Mouse (Mus musculus) lung, postnatal 0 days (tissue): ENCODE measurements around the gene Armh3. TPM values are rescaled to one million over a fixed set of nuclear protein-coding genes. Genes with fewer than 3 reads are reported as not detected.

Experiments used
- ATAC-seq: fragments of 200-750 bp; cut with Nextera tagmentation; 2 replicates; pipeline ENCODE4 v1.8.0; 2017; ENCODE audit warnings: moderate library complexity
- DNase-seq: peaks from one replicate; pipeline ENCODE4 v3.0.0-alpha.2; 2016; ENCODE audit warnings: low spot score
- H3K27ac ChIP-seq: fragments of 300-500 bp; sonication (generic); 2 replicates; pipeline ENCODE4 v1.5.1; 2014; ENCODE audit warnings: antibody characterized with exemption, mild to moderate bottlenecking, low read length, mixed read lengths
- H3K27me3 ChIP-seq: fragments of 300-500 bp; sonication (generic); replicated peaks from 2 replicates; pipeline ENCODE4 v1.6.1; 2014; ENCODE audit warnings: low read length, mixed read lengths; ENCODE audit not compliant: insufficient read depth
- H3K36me3 ChIP-seq: fragments of 300-500 bp; sonication (generic); 2 replicates; pipeline ENCODE4 v1.6.1; 2014; ENCODE audit warnings: low read length, mixed read lengths; ENCODE audit not compliant: insufficient read depth
- H3K4me1 ChIP-seq: fragments of 300-500 bp; sonication (generic); 2 replicates; pipeline ENCODE4 v1.6.1; 2014; ENCODE audit warnings: antibody characterized with exemption, low read depth, low read length, mixed read lengths; ENCODE audit not compliant: insufficient read depth
- H3K4me2 ChIP-seq: fragments of 300-500 bp; sonication (generic); replicated peaks from 2 replicates; pipeline ENCODE4 v1.6.1; 2014; ENCODE audit warnings: low read depth, mild to moderate bottlenecking, low read length, moderate library complexity, mixed read lengths
- H3K4me3 ChIP-seq: fragments of 300-500 bp; sonication (generic); 2 replicates; pipeline ENCODE4 v1.5.1; 2014; ENCODE audit warnings: low read depth, low read length
- H3K9ac ChIP-seq: fragments of 300-500 bp; sonication (generic); replicated peaks from 2 replicates; pipeline ENCODE4 v1.6.1; 2014; ENCODE audit warnings: low read depth, mild to moderate bottlenecking
- H3K9me3 ChIP-seq: fragments of 300-500 bp; sonication (generic); 2 replicates; pipeline ENCODE4 v1.6.1; 2016; ENCODE audit warnings: low read length, mixed read lengths
- CTCF ChIP-seq: IDR thresholded peaks from 2 replicates; pipeline ENCODE4 v1.5.1; 2016; ENCODE audit warnings: antibody characterized with exemption, mild to moderate bottlenecking
- EP300 ChIP-seq: IDR thresholded peaks from 2 replicates; pipeline ENCODE4 v1.6.1; 2016; ENCODE audit warnings: antibody characterized with exemption, mild to moderate bottlenecking, control low read depth
- WGBS: fragments of 180-500 bp; shearing (Covaris S2); extraction: QIAGEN DNeasy Blood & Tissue Kit; methylation state at CpG from one replicate; pipeline ENCODE4 v1.1.7; 2014; 5-methylcytosine and 5-hydroxymethylcytosine counted together
- polyA plus RNA-seq: library from polyadenylated mRNA; unstranded; fragments of >200 nt; fragmentation: Nextera tagmentation; extraction: Ambion mirVana; gene quantifications from 2 replicates; pipeline ENCODE4 v1.2.1, GENCODE M21; 2015

Armh3 gene
- polyA plus RNA-seq, 1 experiment from 2014 or later: 9.0 TPM

- no peaks in the 10 kb centered on the region for H3K9me3 ChIP-seq
- no peak overlapping the region for H3K27ac ChIP-seq
- no peaks in the 10 kb centered on the region for H3K36me3 ChIP-seq
- no peak overlapping the region for H3K4me3 ChIP-seq
- 81% methylated on average over 7 of the region's 7 CpGs for WGBS
- H3K4me1 ChIP-seq: no peaks in the 10 kb centered on the region
- TF ChIP-seq EP300: no peak
- TF ChIP-seq CTCF: no peak
- DNase-seq (no peak), ATAC-seq (no peak)
- H3K4me2 ChIP-seq: no peak overlapping the region
- no peak overlapping the region for H3K9ac ChIP-seq
- no peaks in the 10 kb centered on the region for H3K27me3 ChIP-seq
Observed at GRCm38 (mm10) chr19:45789365-45789764, 208.9 kb downstream of the Armh3 start.

- TF ChIP-seq CTCF: no peak
- peak; percentile 25; the same call in 1 of the 2 replicates for TF ChIP-seq EP300
- 76% methylated on average over 4 of the region's 4 CpGs for WGBS
Observed at GRCm38 (mm10) chr19:45788337-45788736, 210.0 kb downstream of the Armh3 start.

GRCm38 (mm10) chr19:45787450-45787849 lies 210.8 kb downstream of the Armh3 start:
- no peak for TF ChIP-seq EP300
- no peak for TF ChIP-seq CTCF

More at GRCm38 (mm10) chr19:45788337-45788736, 210.0 kb downstream of the Armh3 start:
- Histone ChIP-seq H3K27ac (no peak overlapping the region), H3K4me3 (no peak overlapping the region), H3K9ac (no peak overlapping the region), H3K4me1 (no peaks in the 10 kb centered on the region; the same call in 1 of the 2 replicates), H3K9me3 (no peaks in the 10 kb centered on the region), H3K27me3 (no peaks in the 10 kb centered on the region), H3K36me3 (no peaks in the 10 kb centered on the region), H3K4me2 (no peak overlapping the region)
- ATAC-seq (no peak), DNase-seq (no peak)

GRCm38 (mm10) chr19:45785470-45785869 lies 212.8 kb downstream of the Armh3 start:
- no peak overlapping the region for H3K4me2 ChIP-seq
- H3K9me3 ChIP-seq: no peaks in the 10 kb centered on the region
- TF ChIP-seq EP300 (no peak), CTCF (no peak)
- H3K27ac ChIP-seq: no peak overlapping the region
- H3K36me3 ChIP-seq: no peaks in the 10 kb centered on the region
- ATAC-seq: no peak
- WGBS: 41% methylated on average over 3 of the region's 3 CpGs
- H3K9ac ChIP-seq: no peak overlapping the region
- DNase-seq: no peak
- H3K4me1 ChIP-seq: peaks cover 9% of the 10 kb centered on the region
- no peak overlapping the region for H3K4me3 ChIP-seq
- H3K27me3 ChIP-seq: no peaks in the 10 kb centered on the region

More at GRCm38 (mm10) chr19:45787450-45787849, 210.8 kb downstream of the Armh3 start:
- Histone ChIP-seq H3K4me2 (no peak overlapping the region), H3K4me3 (no peak overlapping the region), H3K9ac (no peak overlapping the region), H3K4me1 (no peaks in the 10 kb centered on the region; the same call in 1 of the 2 replicates), H3K27me3 (no peaks in the 10 kb centered on the region), H3K27ac (no peak overlapping the region), H3K9me3 (no peaks in the 10 kb centered on the region), H3K36me3 (no peaks in the 10 kb centered on the region)
- DNase-seq (peak; percentile 67), ATAC-seq (no peak)
- 47% methylated on average over 3 of the region's 3 CpGs for WGBS

GRCm38 (mm10) chr19:45783933-45784576 lies 214.2 kb downstream of the Armh3 start:
- H3K4me1 ChIP-seq: peaks cover 11% of the 10 kb centered on the region
- H3K9me3 ChIP-seq: no peaks in the 10 kb centered on the region
- 26% methylated on average over 17 of the region's 17 CpGs for WGBS
- H3K4me2 ChIP-seq: peak overlapping the region; percentile 56
- H3K36me3 ChIP-seq: no peaks in the 10 kb centered on the region
- peak overlapping the region; percentile 99 for H3K27ac ChIP-seq
- TF ChIP-seq CTCF (no peak), EP300 (0 out of 2 replicates have a peak, but pooled peaks have one; percentile 40)
- ATAC-seq (peak; percentile 2; the same call in 1 of the 2 replicates), DNase-seq (peak; percentile 73)
- no peak overlapping the region for H3K9ac ChIP-seq
- H3K4me3 ChIP-seq: peak overlapping the region; percentile 100; the same call in 1 of the 2 replicates
- H3K27me3 ChIP-seq: no peaks in the 10 kb centered on the region

GRCm38 (mm10) chr19:45783181-45783932 lies 214.9 kb downstream of the Armh3 start, which contains the start of gene Mgea5:
Gene Mgea5, minus strand, starts transcription at chr19:45783837.
- WGBS: 2% methylated on average over 52 of the region's 71 CpGs
- Histone ChIP-seq H3K4me1 (peaks cover 11% of the 10 kb centered on the region), H3K4me3 (peak within 1 kb of the TSS; percentile 100), H3K4me2 (peak within 1 kb of the TSS; percentile 60), H3K9ac (peak within 1 kb of the TSS; percentile 97), H3K27me3 (no peaks in the 10 kb centered on the region), H3K36me3 (peaks cover 2% of the 10 kb centered on the region; the same call in 1 of the 2 replicates), H3K9me3 (no peaks in the 10 kb centered on the region), H3K27ac (peak within 1 kb of the TSS; percentile 99)
- TF ChIP-seq EP300: no peak; the same call in 1 of the 2 replicates
- TF ChIP-seq CTCF: peak; percentile 29
- DNase-seq (peak; percentile 100), ATAC-seq (peak; percentile 95)
